Mouse (Mus musculus) midbrain, embryonic 13.5 days (tissue): ENCODE data around the gene Aldh8a1. TPM values are rescaled to one million over a fixed set of nuclear protein-coding genes. Genes with fewer than 3 reads are reported as not detected.

Source experiments
- ATAC-seq: fragments of 200-750 bp; cut with Nextera tagmentation; 2 replicates; pipeline ENCODE4 v1.8.0; 2017; ENCODE audit warnings: mild to moderate bottlenecking, moderate TSS enrichment, moderate library complexity
- H3K27ac ChIP-seq: fragments of 300-500 bp; sonication (generic); 2 replicates; pipeline ENCODE4 v1.5.1; 2015; ENCODE audit warnings: inconsistent platforms, mild to moderate bottlenecking, moderate library complexity
- H3K27me3 ChIP-seq: fragments of 300-500 bp; sonication (generic); 2 replicates; pipeline ENCODE4 v1.6.1; 2015; ENCODE audit warnings: mild to moderate bottlenecking, inconsistent platforms
- H3K36me3 ChIP-seq: fragments of 300-500 bp; sonication (generic); 2 replicates; pipeline ENCODE4 v1.6.1; 2015; ENCODE audit warnings: mild to moderate bottlenecking, inconsistent platforms
- H3K4me1 ChIP-seq: fragments of 300-500 bp; sonication (generic); replicated peaks from 2 replicates; pipeline ENCODE4 v1.6.1; 2015; ENCODE audit warnings: inconsistent platforms
- H3K4me2 ChIP-seq: fragments of 300-500 bp; sonication (generic); replicated peaks from 2 replicates; pipeline ENCODE4 v1.6.1; 2015; ENCODE audit warnings: moderate library complexity, mild to moderate bottlenecking, inconsistent platforms
- H3K4me3 ChIP-seq: fragments of 300-500 bp; sonication (generic); replicated peaks from 2 replicates; pipeline ENCODE4 v1.5.1; 2015; ENCODE audit warnings: mild to moderate bottlenecking, inconsistent platforms
- H3K9ac ChIP-seq: fragments of 300-500 bp; sonication (generic); replicated peaks from 2 replicates; pipeline ENCODE4 v1.6.1; 2015; ENCODE audit warnings: mild to moderate bottlenecking, inconsistent platforms
- H3K9me3 ChIP-seq: fragments of 300-500 bp; sonication (generic); 2 replicates; pipeline ENCODE4 v1.6.1; 2016; ENCODE audit warnings: mild to moderate bottlenecking, inconsistent platforms
- WGBS: fragments of 180-500 bp; shearing (Covaris S2); methylation state at CpG from one replicate; pipeline ENCODE4 v1.1.7; 2015; 5-methylcytosine and 5-hydroxymethylcytosine counted together
- polyA plus RNA-seq: library from polyadenylated mRNA; unstranded; fragments of >200 nt; fragmentation: Nextera tagmentation; extraction: Ambion mirVana; gene quantifications from 2 replicates; pipeline ENCODE4 v1.2.1, GENCODE M21; 2015

Gene Aldh8a1
- polyA plus RNA-seq, 1 experiment from 2014 or later: 0.17 TPM

- no peaks in the 10 kb centered on the region for H3K36me3 ChIP-seq
- no peaks in the 10 kb centered on the region for H3K27me3 ChIP-seq
- peaks cover 9% of the 10 kb centered on the region for H3K4me1 ChIP-seq
- ATAC-seq: no peak
- H3K9ac ChIP-seq: no peak overlapping the region
- H3K27ac ChIP-seq: no peak overlapping the region
- no peaks in the 10 kb centered on the region for H3K9me3 ChIP-seq
- H3K4me3 ChIP-seq: no peak overlapping the region
- WGBS: 62% methylated on average over 4 of the region's 4 CpGs
- no peak overlapping the region for H3K4me2 ChIP-seq
Observed at GRCm38 (mm10) chr10:21441020-21441419, 63.9 kb downstream of the Aldh8a1 start.

DNA sequence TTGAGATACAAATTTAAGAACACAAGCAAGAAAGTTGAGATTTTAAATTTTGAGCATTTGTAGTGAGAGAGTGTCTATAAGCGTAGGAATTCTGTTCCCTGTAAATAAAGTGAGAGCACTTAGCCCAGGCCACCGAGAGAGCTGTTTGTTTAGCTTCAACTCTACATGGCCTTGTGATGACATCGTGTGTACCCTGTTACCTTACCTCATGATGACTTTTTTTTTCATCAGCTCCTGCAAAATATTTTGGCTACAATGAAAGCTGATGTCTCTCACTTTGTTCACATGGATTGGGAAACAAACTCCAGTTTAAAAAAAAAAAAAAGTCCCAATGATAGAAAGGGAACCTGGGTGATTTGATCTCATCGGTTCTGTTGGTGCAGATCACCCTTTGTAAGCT is 64.6 kb downstream of the Aldh8a1 start:
- no peak overlapping the region for H3K4me3 ChIP-seq
- H3K27ac ChIP-seq: no peak overlapping the region
- no peak overlapping the region for H3K9ac ChIP-seq
- 84% methylated on average over 4 of the region's 4 CpGs for WGBS
- H3K4me1 ChIP-seq: peaks cover 9% of the 10 kb centered on the region
- ATAC-seq: no peak
- H3K4me2 ChIP-seq: no peak overlapping the region
- H3K36me3 ChIP-seq: no peaks in the 10 kb centered on the region
- H3K27me3 ChIP-seq: no peaks in the 10 kb centered on the region
- no peaks in the 10 kb centered on the region for H3K9me3 ChIP-seq

DNA sequence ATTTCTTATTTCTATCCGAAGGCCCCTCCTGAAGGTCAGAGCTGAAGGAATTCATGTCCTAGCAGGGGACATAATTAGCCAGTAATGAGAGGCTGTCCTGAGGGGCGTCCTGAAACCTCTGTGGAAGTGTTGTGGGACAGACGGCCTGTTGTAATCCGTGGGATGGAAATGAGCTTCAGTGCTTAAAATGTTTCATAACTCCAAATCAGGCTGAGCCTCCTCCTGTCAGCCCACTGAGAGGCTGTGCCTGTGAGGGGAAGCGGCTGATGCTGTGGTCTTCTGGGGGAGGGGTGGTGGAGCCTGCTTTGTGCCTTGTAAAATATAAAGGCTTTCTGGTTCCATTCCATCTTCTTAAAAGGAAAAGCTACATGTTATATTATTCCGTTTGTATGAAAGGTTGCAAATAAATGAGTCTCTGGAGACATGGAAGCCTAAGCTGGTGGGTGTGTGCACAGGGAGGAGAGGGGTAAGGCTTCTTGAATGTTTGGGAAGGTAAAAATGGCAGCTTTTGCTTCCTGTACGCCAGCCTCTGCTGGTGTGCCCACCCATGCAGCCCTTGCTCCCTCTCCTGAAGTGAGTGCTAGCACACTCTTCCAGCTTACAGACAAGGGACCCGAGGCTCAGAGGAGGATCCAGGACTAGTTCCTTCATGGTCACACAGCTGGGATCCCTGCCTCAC is 66.7 kb downstream of the Aldh8a1 start:
- H3K36me3 ChIP-seq: no peaks in the 10 kb centered on the region
- no peaks in the 10 kb centered on the region for H3K27me3 ChIP-seq
- peak; percentile 60 for ATAC-seq
- H3K9me3 ChIP-seq: no peaks in the 10 kb centered on the region
- H3K4me1 ChIP-seq: peaks cover 9% of the 10 kb centered on the region
- no peak overlapping the region for H3K9ac ChIP-seq
- no peak overlapping the region; the same call in 1 of the 2 replicates for H3K27ac ChIP-seq
- no peak overlapping the region for H3K4me2 ChIP-seq
- WGBS: 47% methylated on average over 8 of the region's 8 CpGs
- no peak overlapping the region for H3K4me3 ChIP-seq

DNA sequence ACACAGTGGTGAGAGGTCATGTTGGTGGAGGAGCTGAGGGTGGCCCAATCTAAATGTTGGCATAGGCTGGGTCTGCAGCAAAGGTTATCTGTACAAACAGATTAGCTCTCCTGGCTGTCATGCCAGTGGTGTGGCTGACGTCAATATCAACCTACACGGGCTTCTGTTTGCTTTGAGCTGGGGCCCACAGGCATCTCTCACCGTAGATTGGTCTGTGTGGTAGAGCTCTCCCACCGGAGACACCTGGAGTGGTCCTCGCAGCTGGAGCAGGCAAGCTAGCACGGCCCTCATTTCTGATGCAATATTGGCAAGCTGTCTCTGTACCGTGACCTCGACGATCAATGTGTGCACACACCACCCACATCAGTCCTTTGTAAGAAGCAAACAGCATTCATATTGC is 67.3 kb downstream of the Aldh8a1 start:
- Histone ChIP-seq H3K27ac (no peak overlapping the region), H3K4me1 (peaks cover 9% of the 10 kb centered on the region), H3K27me3 (no peaks in the 10 kb centered on the region), H3K36me3 (no peaks in the 10 kb centered on the region), H3K9ac (no peak overlapping the region), H3K4me3 (no peak overlapping the region), H3K4me2 (no peak overlapping the region), H3K9me3 (no peaks in the 10 kb centered on the region)
- ATAC-seq: 0 out of 2 replicates have a peak, but pooled peaks have one; percentile 48
- 79% methylated on average over 9 of the region's 9 CpGs for WGBS

Other genes with a start within 250 kb of the Aldh8a1 start
- gene Myb, start 216.3 kb upstream of the Aldh8a1 start, polyA plus RNA-seq: 3.0 and 3.1 TPM in 2 replicates
- 104 and 112 TPM in 2 replicates for gene Hbs1l, start 81.3 kb upstream of the Aldh8a1 start, polyA plus RNA-seq
- gene 1700020N01Rik, start 215.9 kb downstream of the Aldh8a1 start, polyA plus RNA-seq: not detected in 2 replicates